Mouse (Mus musculus) 416B (cell line): ENCODE measurements around the gene Rpl18.

ENCODE experiments used
- DNase-seq: peaks from one replicate; pipeline ENCODE4 v3.0.0; 2011; ENCODE audit warnings: low read depth

The Rpl18 gene

DNA sequence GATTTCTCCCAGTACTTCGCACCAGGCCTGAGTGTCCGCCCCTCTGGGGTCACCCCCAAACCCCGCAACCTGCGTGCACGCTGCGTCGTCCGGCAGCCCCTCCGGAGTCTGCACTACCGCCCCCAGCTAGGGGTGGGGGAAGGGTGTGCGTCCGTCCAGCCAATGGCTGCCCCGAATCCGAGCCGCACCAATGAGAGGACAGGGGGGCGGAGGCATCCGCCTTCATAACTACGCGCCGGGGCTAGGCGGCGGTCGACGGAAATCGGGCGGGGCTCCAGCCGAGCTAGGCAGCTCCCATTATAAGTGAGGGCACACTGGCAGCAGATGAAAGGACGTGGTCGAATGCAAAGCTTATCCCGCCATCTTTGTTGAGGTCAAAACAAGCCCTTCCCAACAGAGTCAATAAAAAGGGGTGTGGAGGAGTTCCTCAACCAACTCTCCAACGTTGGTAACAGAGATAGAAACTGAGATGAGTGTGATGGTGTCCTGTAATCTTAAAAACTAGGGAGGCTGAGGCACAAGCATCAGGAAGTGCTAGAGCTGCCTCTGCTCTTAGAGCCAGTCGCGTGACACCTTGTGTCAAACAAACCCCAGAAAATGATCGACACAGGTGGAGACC, at the start of gene Rpl18:
Rpl18 (plus strand) TSS at position 368 of the 619 bp plus-strand sequence.
- peak; percentile 97 for DNase-seq

DNA sequence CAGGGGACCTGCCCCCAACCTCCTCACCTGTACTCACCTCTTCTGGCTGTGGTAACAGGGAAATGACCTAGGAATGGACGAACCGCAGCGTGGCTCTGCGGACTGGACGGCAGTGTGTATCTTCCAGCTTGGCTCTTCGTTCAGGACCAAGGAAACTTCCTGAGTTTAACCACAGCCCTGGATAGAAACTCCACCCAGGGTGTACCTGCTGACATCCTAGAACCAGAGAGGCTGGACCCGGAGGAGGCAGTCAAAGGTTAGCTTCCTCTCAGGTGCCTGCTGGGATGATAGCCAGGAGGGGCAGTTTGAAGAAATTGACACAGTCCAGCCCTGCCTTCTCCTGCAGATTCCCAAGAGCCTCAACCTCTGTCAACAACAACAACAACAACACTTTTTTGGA, 49.1 kb upstream of the Rpl18 start, which contains the start of gene Fut2:
Fut2 (minus strand) TSS at position 234 of the 400 bp plus-strand sequence.
- DNase-seq, result no peak

DNA sequence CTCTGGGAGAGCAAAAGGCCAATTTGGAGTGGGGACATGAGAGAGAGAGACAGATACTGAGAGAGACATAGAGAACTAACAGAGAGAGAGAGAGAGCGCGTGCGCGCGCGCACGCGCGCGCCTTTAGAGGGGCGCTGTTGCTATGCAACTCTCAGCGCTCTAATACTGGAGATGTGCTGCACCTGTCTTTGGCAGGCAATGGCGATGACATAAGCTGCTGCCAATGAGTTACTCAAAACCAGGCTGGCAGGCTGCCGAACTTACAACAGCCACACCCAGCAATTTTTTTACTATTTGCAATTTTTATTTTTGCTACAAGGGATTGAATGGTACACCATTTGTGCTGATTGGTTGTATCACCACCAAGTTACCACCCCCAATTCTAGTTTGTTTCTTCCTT, 47.5 kb upstream of the Rpl18 start:
- DNase-seq, result no peak

DNA sequence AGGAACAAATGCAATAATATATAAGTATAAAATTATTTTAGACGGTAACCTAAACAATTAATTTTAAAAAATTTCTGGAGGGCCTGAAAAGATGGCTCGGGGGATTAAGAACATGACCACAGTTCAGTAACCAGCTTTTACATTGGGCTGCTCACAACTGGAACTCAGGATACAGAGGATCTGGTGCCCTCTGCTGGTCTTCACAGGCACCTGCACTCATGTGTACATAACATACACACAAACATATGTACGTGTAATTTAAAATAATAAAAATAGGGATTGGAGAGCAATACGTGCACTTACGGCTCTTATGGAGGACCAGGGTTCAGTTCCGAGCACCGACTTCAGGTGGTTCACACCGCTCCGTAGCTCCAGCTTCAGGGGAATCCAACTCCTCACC, 46.3 kb upstream of the Rpl18 start:
- peak; percentile 67 for DNase-seq

DNA sequence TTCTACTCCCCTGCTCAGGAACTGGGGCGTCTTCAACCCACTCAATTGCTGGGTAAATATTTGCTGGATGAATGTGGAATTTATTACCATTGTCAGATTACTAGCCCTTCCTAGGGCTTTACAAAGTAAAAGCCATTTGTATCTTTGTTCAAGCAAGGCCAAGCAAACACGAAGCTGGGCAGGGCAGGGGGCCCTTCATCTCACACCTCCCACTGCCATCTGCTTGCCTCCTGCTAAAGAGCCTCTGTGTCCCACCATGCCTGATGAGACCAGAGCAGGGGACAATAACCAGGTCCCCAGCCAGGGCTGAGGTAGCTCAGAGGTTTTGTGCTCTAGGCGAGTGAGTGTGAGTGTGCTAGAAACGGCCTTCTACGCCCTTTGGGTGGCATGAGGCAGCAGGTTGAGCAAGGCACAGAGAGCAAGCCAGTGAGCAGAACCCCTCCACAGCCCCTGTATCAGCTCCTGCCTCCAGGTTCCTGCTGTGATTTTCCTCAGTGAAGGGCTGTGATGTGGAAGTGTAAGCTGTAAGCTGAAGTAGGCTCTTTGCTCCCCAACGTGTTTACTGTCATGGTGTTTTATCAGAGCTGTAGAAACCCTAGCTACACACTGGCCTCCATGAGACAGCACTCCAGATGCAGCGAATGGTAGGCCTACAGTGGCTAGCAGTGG, 37.5 kb upstream of the Rpl18 start:
- no peak for DNase-seq

DNA sequence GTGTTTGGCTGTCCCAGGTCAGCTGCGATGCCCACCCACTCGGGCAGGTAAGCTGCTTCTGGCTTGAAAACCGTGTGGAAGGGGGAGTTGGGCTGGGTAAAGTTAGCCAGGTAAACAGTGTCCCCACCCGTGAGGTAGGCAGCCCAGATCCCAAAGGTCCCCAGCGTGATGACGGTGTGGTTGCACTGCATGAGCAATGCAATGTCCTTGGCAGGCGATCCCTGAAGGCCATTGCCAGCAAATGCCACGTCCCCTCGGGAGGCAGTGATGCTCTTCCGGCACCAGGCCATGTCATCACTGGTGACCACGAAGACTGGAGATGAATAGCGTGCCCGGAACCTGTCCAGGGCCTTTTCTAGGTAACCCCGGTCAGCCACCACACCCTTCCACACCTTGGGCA, 36.7 kb upstream of the Rpl18 start:
- DNase-seq, result no peak

DNA sequence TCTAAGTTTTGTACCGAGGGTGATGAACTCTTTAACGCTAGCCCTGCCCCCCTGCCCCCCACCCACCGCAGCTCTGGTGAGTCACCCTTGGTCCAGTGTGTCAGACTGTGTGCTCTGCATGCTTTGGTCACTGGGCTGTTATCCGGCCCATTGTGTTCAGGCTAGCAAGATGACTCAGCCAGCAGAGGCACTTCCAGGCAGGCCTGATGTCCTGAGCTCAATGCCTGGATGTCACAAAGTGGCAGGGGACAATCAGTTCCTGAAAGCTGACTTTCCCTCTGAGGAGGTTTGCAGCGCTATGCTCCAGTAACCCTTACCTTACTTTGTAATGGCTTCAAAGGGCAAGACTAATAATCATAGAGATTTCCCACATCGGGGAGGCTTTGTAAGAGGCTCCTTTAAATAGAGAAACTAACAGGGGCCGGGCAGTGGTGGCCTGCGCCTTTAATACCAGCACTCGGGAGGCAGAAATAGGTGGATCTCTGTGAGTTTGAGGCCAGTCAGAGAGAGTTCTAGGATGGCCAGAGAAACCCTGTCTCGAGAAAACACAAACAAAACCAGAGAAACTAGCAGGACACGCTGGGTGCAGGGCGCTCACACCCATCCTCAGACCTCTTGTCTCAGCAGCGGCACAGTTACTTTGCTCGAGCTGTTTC, 35.2 kb upstream of the Rpl18 start:
- DNase-seq, result peak; percentile 95

DNA sequence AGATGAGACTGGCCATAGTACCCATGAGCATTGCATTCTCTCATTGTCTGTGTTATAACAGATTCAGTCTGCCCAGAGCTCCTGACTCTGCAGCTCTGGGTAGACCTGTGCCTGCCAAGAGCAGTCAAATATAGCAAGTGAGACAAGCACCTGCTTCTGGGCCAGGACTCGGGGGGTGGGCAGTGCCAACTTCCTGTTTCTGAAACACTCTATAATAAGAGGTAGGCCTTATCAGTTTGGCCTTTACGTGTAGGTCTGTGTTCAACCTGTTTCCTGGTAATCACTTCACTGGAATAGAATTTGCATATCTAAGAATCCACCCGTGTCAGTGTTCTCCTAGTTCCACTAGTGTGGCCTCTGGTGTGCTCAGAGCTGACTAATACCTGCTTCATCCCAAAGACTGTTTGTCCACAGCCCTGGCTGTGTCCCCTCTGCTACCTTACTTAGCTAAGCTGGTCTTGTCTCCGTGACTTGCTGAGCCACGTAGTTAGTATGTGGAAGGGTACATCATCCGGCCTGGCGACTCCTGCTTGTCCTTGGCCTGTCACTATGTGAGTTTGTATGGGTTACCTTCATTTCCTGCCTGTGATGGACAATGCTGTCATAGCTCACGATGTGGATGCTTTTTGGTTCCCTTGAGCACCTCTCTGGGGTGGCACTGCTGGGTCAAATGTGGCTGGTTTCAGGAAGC, 34.1 kb upstream of the Rpl18 start:
- DNase-seq, result peak; percentile 60

DNA sequence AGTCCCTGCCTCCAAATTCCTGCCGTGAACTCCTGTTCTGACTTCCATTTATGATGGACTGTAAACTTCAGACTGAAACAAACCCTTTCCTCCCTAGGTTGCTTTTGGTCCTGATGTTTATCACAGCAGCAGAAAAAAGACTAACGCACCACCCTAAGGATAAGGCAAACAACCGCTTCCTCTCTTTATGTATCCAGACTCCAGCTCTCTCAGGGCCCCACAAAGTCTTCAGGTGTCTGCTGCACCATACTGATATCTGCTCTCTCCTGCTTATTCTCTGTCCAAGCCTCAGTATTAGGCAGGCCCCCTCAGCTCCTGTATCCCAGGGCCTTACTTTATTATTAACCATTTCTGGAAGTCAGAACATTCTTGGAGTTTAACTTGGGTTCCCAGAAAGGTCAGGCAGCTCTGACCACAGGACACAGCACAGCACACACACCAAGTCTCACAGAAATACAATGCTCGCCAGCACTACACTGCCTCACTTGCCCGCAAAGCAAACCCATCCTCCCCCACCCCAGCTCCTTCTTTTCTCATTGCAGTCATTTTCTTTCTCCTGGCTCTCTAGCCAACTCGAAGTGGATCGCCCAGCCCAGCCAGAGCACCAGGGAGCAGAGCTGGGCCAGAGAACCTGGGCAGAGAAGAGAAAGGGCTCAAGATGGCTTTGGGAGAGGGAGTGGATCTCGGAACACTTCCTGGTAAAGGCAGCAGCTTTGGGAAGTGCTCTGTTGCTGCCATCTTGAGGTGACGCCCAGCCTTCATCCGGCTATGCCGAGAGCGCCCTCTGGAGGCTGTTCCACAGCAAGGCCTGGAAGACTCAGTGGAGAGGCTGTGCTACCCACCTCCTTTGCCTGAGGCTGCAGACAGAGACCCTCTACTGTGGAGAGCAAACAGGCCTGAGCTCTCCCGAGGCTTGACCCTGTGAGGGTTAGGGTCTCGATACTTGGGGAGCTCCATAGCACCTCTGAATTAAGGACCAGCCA, 32.8 kb upstream of the Rpl18 start:
- DNase-seq, result peak; percentile 92

DNA sequence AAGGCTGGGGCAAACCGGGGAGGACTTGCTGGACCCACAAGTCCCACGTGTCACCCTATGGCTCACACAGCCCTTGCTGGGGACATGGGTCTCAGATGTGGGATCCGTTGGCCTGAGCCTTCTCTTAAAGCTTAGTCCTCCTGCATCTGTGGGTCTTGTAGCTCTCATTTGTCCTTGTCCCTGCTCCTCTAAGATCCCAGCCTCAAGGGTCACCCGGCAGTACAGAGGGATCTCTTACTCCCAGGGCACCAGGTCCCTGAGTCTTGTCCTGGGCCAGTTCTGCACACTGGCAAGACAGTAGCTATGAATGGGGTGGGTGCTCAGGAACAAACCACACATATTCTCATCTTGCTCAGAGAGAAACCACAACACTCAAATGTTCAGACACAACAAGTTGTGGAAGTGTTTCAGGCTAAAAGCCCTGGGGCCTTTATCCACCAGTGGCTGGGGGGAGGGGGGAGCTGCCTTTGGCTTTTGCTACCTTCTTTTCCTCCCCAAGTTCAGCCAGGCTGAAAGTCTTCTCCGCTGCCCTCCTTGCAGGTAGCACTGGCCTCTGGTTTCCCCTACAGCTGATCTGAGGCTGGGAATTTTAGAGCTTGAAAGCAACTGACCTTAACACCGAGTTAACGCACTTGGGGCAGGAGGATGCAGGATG, 31.7 kb upstream of the Rpl18 start, which contains the start of gene Ntn5:
Ntn5 (plus strand) TSS at position 627 of the 655 bp plus-strand sequence.
- DNase-seq, result no peak

DNA sequence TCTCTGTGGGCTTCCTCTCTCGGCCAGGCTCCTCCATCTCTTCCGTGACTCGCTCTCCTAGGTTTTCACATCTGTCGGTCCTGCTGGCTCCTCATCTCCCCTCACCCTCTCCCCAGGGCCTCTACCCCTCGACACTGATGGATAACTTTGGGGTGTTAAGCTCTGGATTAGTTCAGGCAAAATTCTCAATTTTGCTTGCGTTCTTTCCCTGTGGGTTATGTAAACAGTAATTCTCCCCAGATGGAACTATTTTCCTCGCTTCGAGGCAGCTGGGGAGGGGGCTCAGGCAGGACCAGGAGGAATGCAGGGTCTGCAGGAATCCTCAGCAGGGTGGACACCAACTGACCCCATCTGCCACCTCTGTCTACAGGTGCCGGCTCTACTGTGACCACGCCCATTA, 29.4 kb upstream of the Rpl18 start:
- no peak for DNase-seq

DNA sequence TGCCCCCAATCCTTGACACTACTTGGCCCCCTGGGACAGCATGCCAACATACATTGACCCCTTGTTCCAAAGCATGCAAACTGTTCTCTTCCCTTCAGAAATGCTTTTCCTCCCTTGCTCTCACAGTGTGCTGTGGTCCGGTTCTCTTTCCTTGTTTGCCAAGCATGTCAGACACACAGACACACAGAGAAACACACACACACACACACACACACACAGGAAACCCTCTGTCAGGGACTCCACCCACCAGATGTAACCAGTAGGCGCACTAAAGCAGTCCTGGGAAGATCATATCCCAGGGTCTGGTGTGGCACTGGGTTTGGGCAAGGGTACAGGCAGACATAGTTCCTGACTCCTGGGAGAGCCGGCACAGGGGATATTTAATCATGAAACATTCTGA, 28.4 kb upstream of the Rpl18 start:
- DNase-seq, result no peak

DNA sequence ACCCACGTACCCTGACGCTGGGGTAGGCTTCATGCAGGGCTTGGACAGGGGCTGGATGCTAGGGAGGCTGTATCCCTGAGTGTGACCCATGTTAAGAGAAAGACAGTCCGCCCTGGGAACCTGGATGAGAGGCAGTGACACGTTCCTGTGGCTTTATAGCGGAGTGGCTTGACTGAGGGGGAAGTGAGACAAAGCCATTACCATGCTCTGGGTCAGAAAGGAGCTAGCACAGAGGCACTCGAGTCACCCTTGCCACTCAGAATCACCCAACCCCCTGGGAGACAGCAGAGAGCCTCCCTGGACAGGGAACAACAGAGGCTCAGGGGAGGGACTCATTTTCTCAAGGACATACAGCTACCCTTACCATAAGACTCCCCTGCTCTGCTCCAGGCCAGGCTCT, 26.2 kb upstream of the Rpl18 start:
- DNase-seq, result no peak

DNA sequence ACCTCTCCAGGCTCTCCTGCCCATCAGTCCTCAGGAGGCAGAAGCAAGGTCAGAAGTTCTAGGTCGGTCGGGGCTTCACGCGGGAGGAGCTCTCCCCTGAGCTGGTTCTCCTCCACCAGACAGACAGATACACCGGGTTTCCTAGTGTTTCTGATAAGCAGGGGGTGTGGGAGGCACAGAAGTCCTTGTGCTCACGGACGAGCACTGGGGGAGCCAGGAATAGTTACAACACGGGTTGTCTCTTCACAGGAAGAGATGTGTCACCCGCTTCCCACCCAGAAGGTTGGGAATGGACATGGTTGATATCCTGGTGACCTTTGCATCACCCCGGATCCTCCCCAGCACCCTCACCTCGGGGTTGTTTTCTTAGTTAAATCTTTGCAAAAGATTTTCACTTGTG, 25.5 kb upstream of the Rpl18 start:
- DNase-seq, result no peak

DNA sequence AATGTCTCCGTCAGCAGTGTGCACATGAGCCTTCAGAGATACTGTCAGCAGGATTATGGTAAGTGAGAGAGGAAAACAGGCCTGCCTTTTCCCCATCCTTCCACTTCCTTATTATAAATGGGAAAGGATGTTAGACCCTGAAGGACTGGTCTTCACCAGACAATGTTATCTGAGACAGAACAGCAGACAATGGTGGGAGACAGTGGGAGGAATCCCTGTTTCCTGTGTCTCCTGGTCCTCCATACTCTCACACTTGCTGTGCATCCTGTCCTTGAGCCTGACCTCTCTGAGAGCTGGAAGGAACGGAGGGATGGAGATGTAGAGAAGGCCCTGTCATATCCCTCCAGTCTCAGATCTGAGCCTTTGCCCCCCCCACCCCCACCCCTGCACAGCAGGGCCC, 22.9 kb upstream of the Rpl18 start:
- no peak for DNase-seq

DNA sequence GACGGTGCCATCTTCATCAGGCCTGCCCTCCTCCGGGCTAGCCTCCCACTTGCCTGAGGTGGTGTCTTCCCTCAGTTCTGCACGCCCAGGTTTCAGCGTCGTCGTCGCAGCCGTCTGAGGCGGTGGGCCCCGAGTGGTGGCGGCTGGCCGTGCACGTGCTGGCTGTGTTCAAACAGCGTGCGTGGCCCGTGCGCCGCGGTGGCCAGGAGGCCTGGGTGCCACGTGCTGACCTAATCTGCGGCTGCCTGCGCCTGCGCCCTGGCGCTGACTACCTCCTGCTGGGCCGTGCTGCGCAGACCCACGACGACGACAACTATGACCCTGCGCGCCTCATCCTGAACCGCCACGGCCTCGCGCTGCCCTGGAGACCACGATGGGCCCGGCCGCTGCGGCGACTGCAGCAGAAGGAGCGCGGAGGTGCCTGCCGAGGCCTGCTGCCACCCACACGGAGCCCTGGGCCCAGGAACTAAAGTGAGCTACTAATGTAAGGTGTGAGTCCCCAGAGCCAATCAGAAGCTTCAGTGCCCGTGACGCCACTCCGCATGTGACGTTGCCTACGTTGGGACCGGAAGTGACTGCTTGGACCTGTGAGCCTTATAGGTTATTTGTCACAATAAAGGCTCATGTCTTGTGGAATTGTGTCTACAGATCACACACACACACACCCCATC, 21.2 kb upstream of the Rpl18 start, which contains the start of gene Sec1:
Sec1 (minus strand) TSS at position 482 of the 671 bp plus-strand sequence.
- no peak for DNase-seq

DNA sequence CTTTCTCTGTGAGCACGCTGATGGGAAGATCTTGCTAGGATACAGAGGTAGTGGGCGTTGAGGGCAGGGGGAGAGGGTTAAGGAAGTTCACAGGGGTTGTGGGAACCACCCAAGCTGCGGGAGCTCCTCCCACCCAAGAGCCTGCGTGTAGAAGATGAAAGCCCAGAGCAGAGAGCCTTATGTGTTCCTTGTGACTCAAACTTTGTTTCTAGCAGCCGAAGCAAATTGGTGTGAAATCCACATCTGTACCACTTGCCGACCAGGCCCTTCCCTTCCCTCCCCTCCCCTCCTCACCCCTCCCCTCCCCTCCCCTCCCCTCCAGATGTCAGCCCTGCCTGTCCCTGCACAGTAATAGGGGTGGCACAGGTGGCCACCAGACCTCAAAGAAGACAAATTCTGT, 20.2 kb upstream of the Rpl18 start:
- DNase-seq, result no peak

DNA sequence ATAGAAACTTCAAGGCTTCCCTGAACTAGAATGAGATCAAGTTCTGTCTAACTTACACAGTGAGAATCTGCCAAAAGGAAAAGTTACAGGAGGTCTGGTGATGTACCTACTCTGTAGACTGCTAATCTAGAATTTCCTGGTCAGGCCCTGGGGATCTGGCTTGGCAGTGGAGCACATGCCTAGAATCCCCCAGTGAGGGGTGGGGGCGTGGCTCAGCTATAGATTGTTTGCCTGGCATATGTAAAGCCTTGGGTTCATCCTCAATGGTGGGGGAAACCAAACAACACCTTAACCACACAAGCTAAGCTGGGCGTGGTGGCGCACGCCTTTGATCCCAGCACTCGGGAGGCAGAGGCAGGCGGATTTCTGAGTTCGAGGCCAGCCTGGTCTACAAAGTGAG, 17.4 kb upstream of the Rpl18 start:
- DNase-seq, result no peak

DNA sequence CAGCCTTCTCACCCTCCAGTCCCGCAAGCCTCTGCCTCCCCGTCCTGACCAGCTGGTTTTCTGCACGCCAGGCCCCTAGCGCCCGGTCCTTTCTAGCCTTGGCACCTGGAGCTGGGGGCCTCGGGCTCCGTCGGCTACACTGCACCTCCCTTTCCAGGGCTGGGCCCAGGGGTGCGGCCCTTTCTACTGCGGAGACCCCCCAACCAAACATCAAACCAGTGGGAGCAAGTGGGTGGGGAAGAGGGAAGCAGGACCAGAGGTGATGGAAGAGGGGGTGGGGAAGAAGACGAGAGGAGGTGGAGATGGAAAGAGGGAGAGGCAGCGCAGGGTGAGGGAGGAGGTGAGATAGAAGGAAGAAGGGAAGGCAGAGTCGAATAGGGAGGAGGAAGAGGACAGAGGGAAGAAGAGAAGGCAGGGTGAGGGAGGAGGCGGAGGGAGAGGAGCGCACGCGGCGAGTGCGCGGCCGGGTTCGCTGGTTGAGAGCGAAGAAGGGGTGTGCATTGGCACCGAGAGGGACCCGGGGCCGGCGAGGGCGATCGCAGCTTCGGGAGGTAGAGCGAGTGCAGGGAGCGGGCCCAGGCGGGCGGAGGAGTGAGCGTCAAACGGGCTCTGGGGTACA, 15.6 kb upstream of the Rpl18 start, which contains the start of gene Car11:
Car11 (plus strand) TSS at position 321 of the 619 bp plus-strand sequence.
- DNase-seq, result no peak
